Mouse (Mus musculus) kidney, adult 9 months (tissue): ENCODE measurements around the gene Gm11983.
"Not testable (repeated sequence)": the region's sequence is repeated elsewhere in the genome, so short reads cannot be mapped to it uniquely, and the experiment has no call there.

Experiments
- DNase-seq: peaks from one replicate; pipeline ENCODE4 v3.0.0; 2022

The Gm11983 gene

DNA sequence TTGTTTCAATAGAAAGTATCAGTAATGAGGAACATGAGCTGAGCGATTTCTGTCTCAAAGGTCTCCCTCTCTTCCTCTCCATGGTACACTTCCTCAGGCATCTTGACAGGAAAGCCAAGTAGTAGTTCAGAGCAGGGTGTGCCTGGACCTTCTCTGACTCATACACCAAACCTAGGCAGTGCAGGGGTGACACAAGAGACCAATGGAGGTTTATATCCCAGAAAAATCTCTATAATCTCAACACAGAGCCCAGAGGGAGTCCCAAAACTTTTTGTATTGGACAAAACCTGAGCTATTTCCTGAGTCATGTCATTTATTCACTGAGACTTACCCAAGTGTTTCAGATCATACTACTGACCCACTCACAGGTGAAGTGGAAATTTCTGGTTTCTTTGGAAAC, at the start of gene Gm11983:
Gm11983 (minus strand) TSS at position 101 of the 400 bp plus-strand sequence.
- DNase-seq = no peak

DNA sequence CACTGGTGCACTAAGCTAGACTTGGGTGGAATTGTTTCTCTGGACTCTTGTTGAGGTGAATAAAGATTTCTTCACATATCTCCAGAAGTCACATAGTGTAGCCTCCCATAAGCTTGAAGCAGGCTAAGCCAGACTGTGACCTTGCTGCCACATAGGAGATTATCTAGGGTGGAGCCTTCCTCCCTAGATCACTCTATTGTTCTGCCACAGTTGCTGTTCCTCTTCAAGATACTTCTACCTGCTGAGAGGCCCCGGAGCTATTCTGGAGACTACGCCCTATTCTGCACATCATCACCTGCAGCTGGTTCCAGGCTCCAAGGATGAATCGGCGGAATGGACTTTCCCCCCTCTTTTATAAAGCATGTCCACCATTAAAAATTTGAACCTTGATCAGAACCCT, 45.6 kb upstream of the Gm11983 start:
- DNase-seq = not testable (repeated sequence)

DNA sequence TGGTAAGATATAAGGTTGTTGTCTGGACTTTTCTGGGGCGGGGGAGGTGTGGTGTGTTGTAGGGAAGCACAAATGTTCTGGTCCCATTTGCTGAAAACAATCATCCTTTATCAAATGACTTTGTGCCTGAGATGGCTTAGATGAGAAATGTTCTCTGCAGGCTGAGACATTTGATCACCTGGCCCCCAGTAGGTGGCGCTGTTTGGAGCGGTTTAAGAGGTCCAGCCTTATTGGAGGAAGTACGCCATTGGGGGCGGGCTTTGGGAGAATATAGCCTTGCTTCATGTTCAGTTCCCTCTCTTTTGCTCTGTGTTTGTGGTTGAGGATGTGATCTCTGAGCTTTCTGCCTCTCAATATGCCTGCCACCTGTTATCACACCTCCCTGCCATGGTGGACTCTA, 44.2 kb upstream of the Gm11983 start:
- DNase-seq = peak; percentile 53

DNA sequence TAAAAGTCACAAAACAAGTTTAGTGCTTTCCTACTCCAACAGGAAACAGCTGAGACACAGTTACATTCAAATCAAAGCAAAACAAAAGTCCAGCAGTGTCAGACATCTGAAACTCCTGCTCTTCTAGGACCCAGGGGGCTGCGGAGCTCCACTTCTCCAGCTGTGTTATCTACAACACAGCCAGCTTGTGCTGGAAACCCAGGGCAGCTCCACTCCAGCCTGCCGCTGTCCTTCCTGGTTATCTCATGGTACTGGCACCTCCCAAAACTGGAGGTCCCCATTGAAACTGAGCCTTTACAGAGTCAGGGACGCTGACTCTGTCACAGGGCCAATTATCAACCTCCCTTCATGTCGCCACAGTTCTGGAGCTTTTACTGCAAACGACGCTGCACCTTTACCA, 40.3 kb upstream of the Gm11983 start:
- no peak for DNase-seq

GRCm38 (mm10) chr11:6870947-6871346, 33.5 kb upstream of the Gm11983 start:
- no peak for DNase-seq

GRCm38 (mm10) chr11:6865536-6865935, 28.1 kb upstream of the Gm11983 start:
- no peak for DNase-seq

DNA sequence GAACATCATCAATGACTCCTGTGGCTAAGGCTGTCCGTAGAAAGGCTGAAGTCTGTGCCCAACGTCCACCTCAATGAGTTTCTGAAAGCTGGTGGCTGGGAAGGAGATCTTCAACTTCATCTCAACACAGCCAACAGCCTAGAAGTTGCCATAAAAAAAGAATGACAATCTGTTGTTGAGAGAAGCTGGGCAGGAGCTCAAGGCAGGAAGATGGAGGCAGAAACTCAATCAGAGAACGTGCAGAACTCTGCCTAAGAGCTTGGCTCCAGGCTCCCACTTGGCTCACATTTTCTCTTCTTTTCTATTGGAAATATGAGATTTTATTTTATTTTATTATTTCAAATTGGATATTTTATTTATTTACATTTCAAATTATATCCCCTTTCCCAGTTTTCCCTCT, 24.7 kb upstream of the Gm11983 start:
- no peak for DNase-seq

GRCm38 (mm10) chr11:6859898-6860858, 22.7 kb upstream of the Gm11983 start:
- DNase-seq = no peak

- no peak for DNase-seq
Measured at GRCm38 (mm10) chr11:6859096-6859495, 21.6 kb upstream of the Gm11983 start.

- DNase-seq = no peak
Measured at GRCm38 (mm10) chr11:6855942-6856341, 18.5 kb upstream of the Gm11983 start.

- not testable (repeated sequence) for DNase-seq
Measured at GRCm38 (mm10) chr11:6853366-6853765, 15.9 kb upstream of the Gm11983 start.

DNA sequence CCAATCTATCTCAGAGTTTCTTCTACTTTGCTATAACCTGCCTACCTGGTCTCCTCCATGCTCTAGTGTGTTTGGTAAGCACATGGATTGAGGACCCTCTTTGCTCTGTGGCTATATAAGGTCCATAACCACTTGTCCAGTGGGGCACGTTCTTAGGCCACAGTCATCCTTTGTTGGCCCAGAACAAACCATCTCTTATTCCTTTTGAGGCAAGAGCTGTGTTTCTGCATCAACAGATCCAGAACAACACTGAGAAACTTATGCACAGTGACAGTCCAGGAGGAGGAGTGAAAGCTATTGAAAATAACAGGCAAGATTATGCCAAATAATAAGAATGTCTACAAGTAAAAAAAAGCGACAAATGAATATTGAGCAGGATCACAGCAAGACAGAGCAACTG, 6.4 kb upstream of the Gm11983 start:
- no peak for DNase-seq

DNA sequence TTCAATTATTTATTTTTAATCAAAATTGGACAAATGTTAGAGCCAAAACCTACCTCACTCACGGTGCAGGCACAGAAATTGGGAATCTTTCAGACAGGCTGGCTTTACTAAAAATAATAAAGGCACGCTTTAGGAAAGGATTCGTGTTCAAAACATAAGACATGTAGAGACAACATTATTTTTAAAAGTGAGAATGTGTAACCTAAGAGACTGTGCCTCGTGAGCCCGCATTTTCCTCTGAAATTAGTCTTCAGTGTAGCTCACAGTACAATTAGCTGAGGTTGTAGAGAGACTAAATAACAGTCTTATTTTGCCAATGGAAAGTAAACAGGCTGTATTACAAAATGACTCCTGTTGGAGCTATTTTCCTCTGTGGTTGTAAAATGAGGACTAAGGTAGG, 4.7 kb upstream of the Gm11983 start:
- no peak for DNase-seq

DNA sequence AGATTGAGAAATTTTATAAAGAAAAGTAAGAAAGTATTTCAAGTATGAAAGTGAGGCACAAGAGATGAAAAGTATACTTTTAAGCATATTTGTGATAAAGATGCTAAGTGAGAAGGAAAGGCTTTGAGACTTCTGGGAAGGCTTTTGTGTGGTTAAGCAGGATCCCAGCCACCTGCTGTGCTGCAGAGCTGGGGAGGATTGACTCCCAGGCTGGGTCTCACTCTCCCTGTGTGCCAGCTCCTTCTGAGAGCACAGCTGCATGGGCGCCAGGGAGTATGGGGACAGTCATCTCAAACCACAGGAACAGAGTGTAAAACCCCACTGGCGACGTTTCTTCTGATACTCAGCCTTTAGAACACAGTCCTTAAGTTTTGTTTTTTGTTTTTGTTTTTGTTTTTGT, 3.3 kb upstream of the Gm11983 start:
- DNase-seq = no peak

DNA sequence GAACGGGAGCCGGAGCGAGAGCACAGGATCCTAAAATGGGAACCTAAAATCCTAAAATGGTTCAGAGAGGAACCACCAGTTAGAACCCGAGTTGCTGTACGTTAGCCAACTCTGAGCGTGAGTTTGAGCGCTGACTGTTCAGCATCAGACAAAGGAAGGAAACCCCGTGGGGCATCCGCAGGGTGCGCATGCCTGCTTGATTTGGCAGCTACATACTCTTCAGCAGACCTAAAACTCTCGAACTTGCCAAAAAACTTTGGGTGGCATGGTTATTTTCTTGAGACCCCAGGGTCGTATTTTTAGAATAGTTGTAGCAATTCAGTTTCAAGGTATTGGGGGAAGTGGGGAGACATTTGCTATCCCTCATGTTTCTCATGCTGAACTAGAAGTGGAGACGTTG, 2.8 kb downstream of the Gm11983 start:
- no peak for DNase-seq

DNA sequence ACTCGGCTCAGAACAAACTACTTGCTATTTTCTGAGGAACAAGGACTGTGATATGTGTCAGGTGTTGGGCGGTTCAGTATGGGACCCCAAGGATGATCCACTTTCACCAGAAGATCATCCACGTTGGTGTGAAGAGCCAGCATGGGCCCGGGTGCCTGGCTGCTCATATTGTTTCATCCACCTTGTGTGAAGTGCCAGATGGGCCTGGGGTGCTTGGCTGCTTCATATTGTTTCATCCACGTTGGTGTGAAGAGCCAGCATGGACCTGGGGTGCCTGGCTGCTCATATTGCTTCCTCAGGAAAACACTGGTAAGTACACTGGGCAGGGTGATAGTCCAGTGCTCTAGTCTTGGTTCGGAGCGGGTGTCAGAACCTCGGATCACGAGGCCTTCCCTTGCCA, 3.7 kb downstream of the Gm11983 start:
- no peak for DNase-seq

DNA sequence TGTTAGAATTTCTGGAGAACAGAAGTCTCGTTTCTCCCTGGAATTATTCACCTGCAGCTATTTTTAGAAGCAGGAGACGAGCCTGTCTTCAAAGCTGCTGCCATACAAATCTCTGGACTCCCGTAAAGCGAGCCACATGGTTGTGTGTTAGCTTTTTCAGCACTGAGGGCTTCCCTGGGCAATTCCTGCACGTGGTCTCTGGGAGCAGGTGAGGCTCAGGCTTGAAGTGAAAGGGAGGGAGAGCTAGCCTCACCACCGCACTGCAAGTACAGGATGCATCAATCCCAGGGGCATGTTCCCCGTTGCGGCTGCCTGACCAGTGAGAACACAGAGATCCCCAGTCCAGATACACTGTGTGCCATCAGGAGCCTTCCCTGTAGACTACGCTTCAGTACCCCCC, 5.5 kb downstream of the Gm11983 start:
- DNase-seq = no peak

GRCm38 (mm10) chr11:6828196-6828595, 9.3 kb downstream of the Gm11983 start:
- no peak for DNase-seq

DNA sequence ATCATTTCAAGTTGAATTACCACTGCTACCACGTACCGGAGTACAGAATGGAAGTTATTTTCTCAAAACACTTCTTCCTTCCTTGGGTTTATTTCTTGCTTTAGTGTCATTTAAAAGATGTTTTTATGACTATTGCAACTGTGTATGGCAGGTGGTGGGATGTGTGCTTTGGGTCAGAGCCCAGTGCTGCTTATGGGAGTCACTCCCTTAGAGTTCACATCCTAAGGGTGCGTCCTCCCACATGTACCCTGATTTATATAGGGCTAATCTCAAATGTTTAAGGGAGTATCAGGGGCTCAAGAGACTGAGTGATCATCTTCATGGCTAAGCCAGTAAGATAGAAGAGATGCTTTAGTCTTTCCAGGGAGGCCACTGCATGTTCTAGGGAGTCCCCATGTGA, 11.3 kb downstream of the Gm11983 start:
- DNase-seq = no peak

GRCm38 (mm10) chr11:6823176-6823575, 14.3 kb downstream of the Gm11983 start:
- DNase-seq = no peak

GRCm38 (mm10) chr11:6814486-6814885, 23.0 kb downstream of the Gm11983 start:
- DNase-seq = no peak

GRCm38 (mm10) chr11:6802879-6803278, 34.6 kb downstream of the Gm11983 start:
- not testable (repeated sequence) for DNase-seq

GRCm38 (mm10) chr11:6790690-6791089, 46.8 kb downstream of the Gm11983 start:
- peak; percentile 23 for DNase-seq
